Mouse (Mus musculus) kidney, adult 2 months (tissue): ENCODE results near the gene Ccdc24. TPM values are rescaled to one million over a fixed set of nuclear protein-coding genes. Genes with fewer than 3 reads are reported as not detected.

Experiments
- DNase-seq: peaks from one replicate; pipeline ENCODE4 v3.0.0; 2021
- H3K27ac ChIP-seq: fragments of 200-500 bp; 2 replicates; pipeline ENCODE4 v1.5.1; 2012; ENCODE audit warnings: low read depth, low read length, control low read depth, inconsistent platforms; ENCODE audit not compliant: insufficient read depth
- H3K27me3 ChIP-seq: fragments of 200-500 bp; replicated peaks from 2 replicates; pipeline ENCODE4 v1.6.1; 2012; ENCODE audit warnings: mild to moderate bottlenecking, moderate library complexity, low read length, inconsistent platforms; ENCODE audit not compliant: control insufficient read depth, insufficient read depth
- H3K36me3 ChIP-seq: fragments of 200-500 bp; 2 replicates; pipeline ENCODE4 v1.6.1; 2012; ENCODE audit warnings: mild to moderate bottlenecking, moderate library complexity, low read length, inconsistent platforms; ENCODE audit not compliant: control insufficient read depth, insufficient read depth
- H3K4me1 ChIP-seq: fragments of 200-500 bp; 2 replicates; pipeline ENCODE4 v1.6.1; 2011; ENCODE audit warnings: low read length; ENCODE audit not compliant: control insufficient read depth, insufficient read depth
- H3K4me3 ChIP-seq: fragments of 200-500 bp; 2 replicates; pipeline ENCODE4 v1.5.1; 2011; ENCODE audit warnings: mild to moderate bottlenecking, low read depth, low read length, control low read depth; ENCODE audit not compliant: insufficient read depth
- CTCF ChIP-seq: fragments of 200-500 bp; conservative IDR thresholded peaks from 2 replicates; pipeline ENCODE4 v1.5.1; 2011; ENCODE audit warnings: low read depth, mild to moderate bottlenecking, control low read depth, low read length, moderate library complexity, mixed read lengths; ENCODE audit not compliant: insufficient read depth, insufficient read length
- POLR2A ChIP-seq: fragments of 200-500 bp; IDR thresholded peaks from one replicate; pipeline ENCODE4 v1.6.1; 2011; ENCODE audit warnings: low read depth, low read length, control low read depth
- WGBS: fragments of 180-500 bp; shearing (Covaris S2); methylation state at CpG from one replicate; pipeline ENCODE4 v1.1.7; 2018; 5-methylcytosine and 5-hydroxymethylcytosine counted together
- polyA plus RNA-seq: library from polyadenylated mRNA; depleted of rRNA; stranded (reverse); fragments of >200 nt; gene quantifications from 2 replicates; pipeline ENCODE4 v1.2.3, GENCODE M21; 2012

Ccdc24 gene
- polyA plus RNA-seq, 1 experiment, result 2.9 TPM

DNA sequence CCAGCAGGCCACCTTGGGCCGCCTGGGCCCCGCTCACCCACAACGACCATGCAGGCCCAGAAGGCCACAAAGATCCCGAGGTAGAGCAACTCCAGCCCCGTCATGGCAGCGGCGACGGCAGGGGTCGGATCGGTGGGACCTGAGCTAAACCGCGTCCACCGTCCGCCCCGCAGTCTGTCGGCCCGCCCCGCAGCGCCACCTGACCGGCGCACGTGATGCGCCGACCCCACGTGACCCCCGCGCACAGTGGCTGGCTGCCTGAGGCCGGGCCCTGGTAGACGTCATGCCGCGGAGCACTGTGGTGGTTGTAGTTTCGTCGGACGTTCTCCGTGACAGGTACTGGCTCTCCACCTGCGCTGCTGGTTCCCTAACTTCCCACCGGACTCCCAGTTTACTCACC, 14.8 kb upstream of the Ccdc24 start, which contains the start of gene Atp6v0b:
Gene Atp6v0b (minus strand): TSS at position 201 of the 400 bp plus-strand sequence.
- Histone ChIP-seq H3K4me3 (peak within 1 kb of the TSS; percentile 84), H3K4me1 (peaks cover 6% of the 10 kb centered on the region; the same call in 1 of the 2 replicates), H3K27ac (peak within 1 kb of the TSS; percentile 73), H3K27me3 (no peaks in the 10 kb centered on the region), H3K36me3 (no peaks in the 10 kb centered on the region; the same call in 1 of the 2 replicates)
- DNase-seq, result peak; percentile 97
- TF ChIP-seq CTCF (no peak), POLR2A (peak; percentile 68)
- under 1% methylated on average over 37 of the region's 37 CpGs for WGBS

DNA sequence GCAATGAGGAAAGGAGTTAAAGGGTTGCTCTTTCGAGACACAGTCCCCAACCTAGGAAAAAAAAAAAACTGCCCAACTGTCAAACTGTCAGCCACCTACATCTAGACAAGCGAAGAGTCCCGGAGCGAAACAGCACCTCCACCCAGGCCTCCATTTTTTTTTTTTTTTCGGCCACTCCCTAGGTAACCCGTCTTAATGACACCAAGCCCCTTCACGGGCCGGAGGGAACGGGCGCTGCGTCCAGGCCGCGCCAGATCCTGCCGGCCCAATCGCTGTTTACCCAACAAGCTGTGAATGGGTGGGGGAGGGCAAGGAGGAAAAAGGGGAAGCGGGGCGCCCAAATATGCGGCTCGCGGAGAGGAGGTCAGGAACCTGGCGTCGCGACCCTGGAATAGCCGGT, 14.3 kb upstream of the Ccdc24 start:
- H3K4me3 ChIP-seq, result peak overlapping the region; percentile 84
- no peaks in the 10 kb centered on the region for H3K27me3 ChIP-seq
- peaks cover 6% of the 10 kb centered on the region; the same call in 1 of the 2 replicates for H3K4me1 ChIP-seq
- TF ChIP-seq POLR2A (no peak), CTCF (no peak)
- WGBS, result under 1% methylated on average over 23 of the region's 24 CpGs
- DNase-seq, result peak; percentile 42
- peak overlapping the region; percentile 73 for H3K27ac ChIP-seq
- H3K36me3 ChIP-seq, result no peaks in the 10 kb centered on the region; the same call in 1 of the 2 replicates

DNA sequence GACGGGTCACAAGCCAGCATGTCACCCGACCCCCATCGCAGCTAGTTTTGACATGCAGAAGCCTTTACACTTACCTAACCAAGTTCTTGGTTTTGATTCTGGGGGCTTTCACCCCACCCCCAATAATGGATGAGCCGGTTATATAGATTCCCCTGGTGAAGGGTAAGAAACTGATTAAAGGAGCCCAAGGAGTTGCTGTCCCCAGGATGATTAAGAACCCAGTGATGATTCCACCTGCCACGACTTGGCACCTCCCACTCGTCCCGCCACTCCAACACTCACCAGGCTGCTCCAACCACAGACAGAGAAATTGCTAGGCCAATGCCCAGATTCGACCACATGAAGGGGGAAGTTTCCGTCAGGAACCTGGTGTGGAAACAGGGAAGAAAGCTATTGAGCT, 13.6 kb upstream of the Ccdc24 start:
- H3K4me3 ChIP-seq, result peak overlapping the region; percentile 84
- no peak for DNase-seq
- H3K27ac ChIP-seq, result no peak overlapping the region
- H3K4me1 ChIP-seq, result peaks cover 4% of the 10 kb centered on the region; the same call in 1 of the 2 replicates
- no peaks in the 10 kb centered on the region for H3K27me3 ChIP-seq
- H3K36me3 ChIP-seq, result no peaks in the 10 kb centered on the region; the same call in 1 of the 2 replicates
- 62% methylated on average over 9 of the region's 9 CpGs for WGBS
- TF ChIP-seq CTCF (no peak), POLR2A (no peak)

DNA sequence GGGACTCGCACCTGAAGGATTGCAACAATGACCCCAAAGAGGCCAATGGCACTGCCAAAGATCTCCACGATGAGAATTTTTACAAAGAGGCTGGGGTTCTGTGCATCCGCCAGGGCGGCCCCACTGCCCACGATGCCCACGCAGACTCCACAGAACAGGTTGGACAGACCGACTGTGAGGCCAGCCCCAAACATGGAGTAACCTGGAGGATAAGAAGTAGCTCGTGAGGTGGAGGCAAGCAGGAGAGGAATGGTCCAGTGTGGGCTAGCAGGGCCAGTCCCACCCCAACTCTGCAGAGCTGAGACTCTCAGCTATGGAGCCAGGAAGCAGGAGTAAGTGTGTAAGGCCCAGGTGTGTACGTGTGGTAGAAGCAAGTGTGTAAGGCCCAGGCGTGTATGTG, 12.7 kb upstream of the Ccdc24 start:
- Histone ChIP-seq H3K27ac (no peak overlapping the region), H3K4me1 (peaks cover 3% of the 10 kb centered on the region; the same call in 1 of the 2 replicates), H3K4me3 (no peak overlapping the region), H3K36me3 (no peaks in the 10 kb centered on the region; the same call in 1 of the 2 replicates), H3K27me3 (no peaks in the 10 kb centered on the region)
- no peak for TF ChIP-seq POLR2A
- no peak for TF ChIP-seq CTCF
- WGBS, result 98% methylated on average over 10 of the region's 10 CpGs
- DNase-seq, result no peak

DNA sequence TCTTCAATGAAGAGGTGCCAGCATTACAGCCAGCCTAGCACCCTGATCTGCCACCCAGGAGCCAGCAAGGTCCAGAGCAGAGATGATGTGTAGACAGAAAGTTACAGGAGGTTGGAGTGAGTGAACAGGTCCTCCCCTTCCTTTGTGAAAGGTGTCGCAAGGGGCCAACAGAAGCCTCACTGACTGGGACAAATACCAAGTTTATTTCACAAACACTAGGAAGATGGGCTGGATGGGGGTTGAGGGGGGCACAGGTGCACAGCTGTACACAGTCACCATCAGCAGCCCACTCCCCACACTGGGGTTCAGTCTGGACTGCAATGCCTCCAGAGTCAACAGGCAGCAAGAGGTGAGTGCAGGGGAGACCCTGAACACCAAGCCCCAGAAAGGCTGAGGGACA, 11.8 kb upstream of the Ccdc24 start:
- H3K4me1 ChIP-seq, result peaks cover 3% of the 10 kb centered on the region; the same call in 1 of the 2 replicates
- H3K36me3 ChIP-seq, result no peaks in the 10 kb centered on the region; the same call in 1 of the 2 replicates
- no peak for DNase-seq
- TF ChIP-seq CTCF (no peak), POLR2A (no peak)
- no peak overlapping the region for H3K27ac ChIP-seq
- no peak overlapping the region for H3K4me3 ChIP-seq
- no peaks in the 10 kb centered on the region for H3K27me3 ChIP-seq
- WGBS, result 100% methylated on average over 1 of the region's 1 CpGs

DNA sequence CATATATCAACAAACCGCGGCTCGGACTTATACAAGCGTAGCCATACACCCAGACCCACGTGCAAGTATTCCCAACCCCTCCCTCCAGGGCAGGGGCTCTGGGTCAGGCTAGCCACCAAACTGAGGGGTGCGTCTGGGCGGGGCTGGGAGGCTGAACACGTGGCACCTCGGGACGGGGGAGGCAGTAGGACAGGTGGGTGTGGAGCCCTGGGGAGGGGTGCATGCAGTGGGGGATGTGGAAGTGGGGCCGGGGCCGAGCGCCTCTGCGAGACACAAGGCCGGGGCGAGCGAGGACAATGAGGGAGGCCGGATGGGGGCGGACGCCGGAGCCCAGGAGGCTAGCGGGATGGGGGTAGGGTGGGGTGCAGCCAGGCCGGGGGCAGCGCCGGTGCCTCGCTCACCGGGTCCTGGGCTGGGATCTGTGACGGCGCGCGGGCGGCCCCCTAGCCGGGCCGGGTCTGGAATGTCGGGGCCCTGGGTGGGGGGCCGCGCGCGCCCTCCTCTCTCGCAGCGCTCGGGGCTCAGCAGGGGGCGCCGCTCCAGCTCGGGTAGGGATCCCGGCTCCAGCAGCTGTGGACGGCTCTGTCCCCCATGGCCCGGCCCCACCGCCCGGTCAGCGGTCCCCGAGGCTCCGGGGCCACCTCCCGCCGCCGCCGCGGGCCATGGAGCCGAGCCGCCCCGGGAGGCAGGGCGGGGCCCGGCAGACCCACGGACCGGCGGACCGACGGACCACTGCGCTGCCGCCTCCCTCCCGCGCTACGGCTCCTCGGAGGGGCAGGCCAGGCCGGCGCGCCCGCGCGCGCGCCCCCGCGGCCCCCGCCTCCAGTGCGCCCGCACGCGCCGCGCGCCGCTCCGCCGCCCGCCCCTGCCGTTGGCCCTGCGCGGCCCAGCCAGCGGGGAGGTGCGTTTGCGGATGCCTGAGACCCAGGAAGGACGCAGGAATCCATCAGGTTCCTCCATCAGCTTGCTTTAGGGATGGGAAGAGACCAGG, 10.6 kb upstream of the Ccdc24 start, which contains the start of gene B4galt2:
Gene B4galt2 (minus strand): TSS at position 787 of the 991 bp plus-strand sequence.
- TF ChIP-seq POLR2A (no peak), CTCF (no peak)
- Histone ChIP-seq H3K27me3 (no peaks in the 10 kb centered on the region), H3K27ac (no peak within 1 kb of the TSS), H3K4me3 (peak within 1 kb of the TSS; percentile 55), H3K4me1 (peaks cover 3% of the 10 kb centered on the region; the same call in 1 of the 2 replicates), H3K36me3 (no peaks in the 10 kb centered on the region; the same call in 1 of the 2 replicates)
- DNase-seq, result peak; percentile 27
- WGBS, result 4% methylated on average over 88 of the region's 103 CpGs

DNA sequence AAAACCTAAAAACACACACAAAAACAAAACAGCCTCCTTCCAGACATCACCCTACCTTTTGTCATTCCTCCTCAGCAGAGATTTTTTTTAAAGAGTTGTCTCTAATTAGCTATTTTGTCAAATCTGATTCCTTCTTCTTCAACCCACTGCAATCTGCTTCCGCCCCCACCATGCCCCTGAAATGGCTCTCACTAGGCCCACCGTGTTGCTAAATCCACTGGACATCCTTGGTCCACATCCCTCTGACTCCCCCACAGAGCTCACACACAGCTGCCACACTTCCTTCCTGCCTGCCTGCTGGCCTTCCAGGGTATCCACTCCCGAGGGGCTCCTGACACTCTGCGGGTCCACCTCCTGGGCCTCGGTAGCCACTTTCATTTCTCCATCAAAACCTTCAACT, 6.3 kb upstream of the Ccdc24 start:
- TF ChIP-seq CTCF (no peak), POLR2A (no peak)
- Histone ChIP-seq H3K36me3 (no peaks in the 10 kb centered on the region), H3K27me3 (no peaks in the 10 kb centered on the region), H3K27ac (no peak overlapping the region), H3K4me3 (no peak overlapping the region), H3K4me1 (0 out of 2 replicates have a peak, but pooled peaks cover 3% of the 10 kb centered on the region)
- WGBS, result 53% methylated on average over 5 of the region's 5 CpGs
- DNase-seq, result no peak
